Comparison of ENCODE assay signal across 8 mouse cellular contexts in the genomic region with DNA sequence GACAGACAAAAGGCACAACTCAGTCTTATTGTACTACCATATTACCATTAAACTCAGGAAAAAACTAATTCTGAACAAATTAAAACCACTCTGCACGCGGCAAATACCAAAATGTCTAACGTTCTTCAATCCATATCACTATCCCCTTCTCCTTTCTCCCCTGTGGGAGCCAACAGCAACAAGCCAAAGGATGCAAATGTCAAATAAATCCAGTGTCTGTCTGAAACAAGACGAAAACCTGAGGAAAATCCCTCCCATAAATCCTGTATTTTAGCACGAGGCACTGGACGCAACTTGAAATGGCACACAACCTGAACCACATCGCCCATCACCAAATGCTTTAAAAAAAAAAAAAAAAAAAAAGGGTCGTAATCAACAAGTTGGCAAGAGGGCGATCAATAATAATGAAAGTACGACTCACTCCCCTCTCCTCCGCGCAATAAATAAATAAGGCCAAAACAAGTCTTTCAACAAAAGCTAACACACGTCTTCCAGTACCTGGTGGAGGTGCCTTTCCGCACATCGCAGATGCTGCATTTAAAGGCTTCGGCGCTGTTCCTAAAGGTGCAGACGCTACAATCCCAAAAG. TPM values are rescaled to one million over a fixed set of nuclear protein-coding genes. Genes with fewer than 3 reads are reported as not detected.
DNase-seq lines count a peak whose midpoint lies in the region; ATAC-seq and TF ChIP-seq lines count a peak whose summit lies in the region.

No protein-coding gene starts in this region.

- peak overlapping the region; percentile 95 for H3K4me2 ChIP-seq in lung, postnatal 0 days (replicated peaks; ENCODE audit: low read depth, low read length)
- peak overlapping the region; percentile 86 for H3K4me2 ChIP-seq in intestine, embryonic 14.5 days (ENCODE audit: low read length)
- peak overlapping the region; percentile 84 for H3K4me2 ChIP-seq in neural tube, embryonic 14.5 days (ENCODE audit: low read depth, low read length)

- H3K9ac ChIP-seq in lung, postnatal 0 days (replicated peaks; ENCODE audit: low read depth), result peak overlapping the region; percentile 84
- peak overlapping the region; percentile 91 for H3K9ac ChIP-seq in intestine, embryonic 14.5 days (ENCODE audit: low read length)
- peak overlapping the region; percentile 92 for H3K9ac ChIP-seq in neural tube, embryonic 14.5 days (replicated peaks; ENCODE audit: low read depth, low read length)

- H3K36me3 ChIP-seq in lung, postnatal 0 days (ENCODE audit: insufficient read depth, low read length), result no peaks in the 10 kb centered on the region
- H3K36me3 ChIP-seq in intestine, embryonic 14.5 days (ENCODE audit: control insufficient read depth, insufficient read depth, low read length), result 0 out of 2 replicates have a peak, but pooled peaks cover 3% of the 10 kb centered on the region
- no peaks in the 10 kb centered on the region for H3K36me3 ChIP-seq in neural tube, embryonic 14.5 days (ENCODE audit: control insufficient read depth, insufficient read depth, low read length)

- WGBS in lung, postnatal 0 days, result 2% methylated on average over 18 of the region's 18 CpGs
- WGBS in intestine, embryonic 14.5 days, result 2% methylated on average over 18 of the region's 18 CpGs
- 1% methylated on average over 18 of the region's 18 CpGs for WGBS in neural tube, embryonic 14.5 days

- no peaks in the 10 kb centered on the region for H3K27me3 ChIP-seq in lung, postnatal 0 days (replicated peaks; ENCODE audit: insufficient read depth, low read length)
- no peaks in the 10 kb centered on the region for H3K27me3 ChIP-seq in intestine, embryonic 14.5 days (replicated peaks; ENCODE audit: control insufficient read depth, insufficient read depth, low read length)
- H3K27me3 ChIP-seq in neural tube, embryonic 14.5 days (ENCODE audit: control insufficient read depth, insufficient read depth, low read length), result no peaks in the 10 kb centered on the region

- no peak for ATAC-seq in lung, postnatal 0 days
- ATAC-seq in intestine, embryonic 14.5 days (replicated peaks; ENCODE audit: low FRiP score, low TSS enrichment, low read depth), result no peak
- no peak for ATAC-seq in neural tube, embryonic 14.5 days (ENCODE audit: low read depth)

- no peak for TF ChIP-seq EP300 in lung, postnatal 0 days (IDR thresholded peaks at IDR 0.05)

- peak overlapping the region; percentile 97 for H3K27ac ChIP-seq in lung, postnatal 0 days (ENCODE audit: low read length)
- H3K27ac ChIP-seq in cortical plate, adult 2 months (ENCODE audit: insufficient read depth, low read length), result 0 out of 2 replicates have a peak overlapping the region, but pooled peaks have one; percentile 35
- peak overlapping the region; percentile 94; the same call in 1 of the 2 replicates for H3K27ac ChIP-seq in intestine, embryonic 14.5 days (ENCODE audit: low read depth)
- peak overlapping the region; percentile 98 for H3K27ac ChIP-seq in neural tube, embryonic 14.5 days (ENCODE audit: low read depth, low read length)

- H3K4me3 ChIP-seq in lung, postnatal 0 days (ENCODE audit: low read depth, low read length), result peak overlapping the region; percentile 69
- peak overlapping the region; percentile 81 for H3K4me3 ChIP-seq in cortical plate, adult 2 months (ENCODE audit: insufficient read depth, low read length)
- H3K4me3 ChIP-seq in intestine, embryonic 14.5 days (ENCODE audit: low read depth, low read length), result peak overlapping the region; percentile 59
- H3K4me3 ChIP-seq in neural tube, embryonic 14.5 days (ENCODE audit: low read depth, low read length), result peak overlapping the region; percentile 67

- TF ChIP-seq POLR2A in cortical plate, adult 2 months (IDR thresholded peaks at IDR 0.05; ENCODE audit: extremely low read depth, insufficient read depth, low read length), result no peak

- H3K4me1 ChIP-seq in lung, postnatal 0 days (ENCODE audit: insufficient read depth, low read depth, low read length), result peaks cover 10% of the 10 kb centered on the region
- H3K4me1 ChIP-seq in cortical plate, adult 2 months (ENCODE audit: control insufficient read depth, insufficient read depth, low read length), result peaks cover 3% of the 10 kb centered on the region; the same call in 1 of the 2 replicates
- H3K4me1 ChIP-seq in intestine, embryonic 14.5 days (replicated peaks; ENCODE audit: control insufficient read depth, insufficient read depth, low read length), result peaks cover 25% of the 10 kb centered on the region
- peaks cover 10% of the 10 kb centered on the region for H3K4me1 ChIP-seq in neural tube, embryonic 14.5 days (ENCODE audit: control insufficient read depth, insufficient read depth, low read length)

- no peak for TF ChIP-seq CTCF in lung, postnatal 0 days (IDR thresholded peaks at IDR 0.05)
- no peak for TF ChIP-seq CTCF in cortical plate, adult 2 months (IDR thresholded peaks at IDR 0.05; ENCODE audit: extremely low read depth, insufficient read depth, low read length)

- H3K9me3 ChIP-seq in lung, postnatal 0 days (ENCODE audit: low read length), result no peaks in the 10 kb centered on the region
- H3K9me3 ChIP-seq in intestine, embryonic 14.5 days (ENCODE audit: control insufficient read depth, low read length), result no peaks in the 10 kb centered on the region
- no peaks in the 10 kb centered on the region for H3K9me3 ChIP-seq in neural tube, embryonic 14.5 days (ENCODE audit: control insufficient read depth, low read length)

- DNase-seq in lung, postnatal 0 days (ENCODE audit: low spot score), result no peak
- no peak for DNase-seq in lung, postnatal 25 days (ENCODE audit: low spot score)
- DNase-seq in intestine, embryonic 14.5 days (ENCODE audit: low spot score), result peak; percentile 58
- DNase-seq in thymus, postnatal 25 days, result no peak
- DNase-seq in adrenal gland, postnatal 10 days, result no peak
- no peak for DNase-seq in kidney, adult 8-10 months

RNA-seq across cellular contexts. Expression of a gene that starts 1.2 kb away (rescaled TPM):
- 16.6 and 21.8 TPM in 2 replicates for polyA plus RNA-seq in lung, postnatal 0 days (2015; fragmentation: Nextera tagmentation; extraction: Ambion mirVana)
- 36.6 and 37.4 TPM in 2 replicates for polyA plus RNA-seq in cortical plate, adult 2 months (2012; rRNA removed)
- polyA plus RNA-seq in intestine, embryonic 14.5 days (2014; fragmentation: Nextera tagmentation; extraction: Ambion mirVana), result 13.8 and 14.7 TPM in 2 replicates
- polyA plus RNA-seq in neural tube, embryonic 14.5 days (2014; fragmentation: Nextera tagmentation; extraction: Ambion mirVana), result 13.1 and 15.9 TPM in 2 replicates
- 10 to 100 TPM; 21.4 to 30.1 TPM for total RNA-seq in adrenal gland, postnatal 10 days (2021)

Comparison
In these comparisons a context has a peak if more than half of its experiments do, and no peak if none do; other contexts are left out.
1. H3K27ac ChIP-seq: peak in every context shown above with its lines; median percentile 98 in neural tube, embryonic 14.5 days; 97 in lung, postnatal 0 days; 94 in intestine, embryonic 14.5 days; 35 in cortical plate, adult 2 months.